Mouse (Mus musculus) embryo, embryonic 11 days (tissue): ENCODE measurements at regions not wholly inside any gene's neighbourhood (a gene's known extent, or its start where the extent isn't known, plus 50 kb on each side); places are given as distances from the start of the nearest gene placed in this dataset.

Experiments
- DNase-seq: peaks from one replicate; pipeline ENCODE4 v3.0.0-alpha.2; 2015

- DNase-seq: no peak
Observed at GRCm38 (mm10) chr3:50761766-50762165, 318.4 kb upstream of the Slc7a11 start.

GRCm38 (mm10) chr3:50758106-50758505 lies 314.7 kb upstream of the Slc7a11 start:
- DNase-seq: no peak

GRCm38 (mm10) chr3:50737173-50737572 lies 293.8 kb upstream of the Slc7a11 start:
- no peak for DNase-seq

- no peak for DNase-seq
Observed at GRCm38 (mm10) chr3:50719035-50719434, 275.6 kb upstream of the Slc7a11 start.

- no peak for DNase-seq
Observed at GRCm38 (mm10) chr3:50713463-50713862, 270.0 kb upstream of the Slc7a11 start.

- peak; percentile 48 for DNase-seq
Observed at GRCm38 (mm10) chr3:50709415-50709989, 266.1 kb upstream of the Slc7a11 start.

GRCm38 (mm10) chr3:50706707-50707106 lies 263.3 kb upstream of the Slc7a11 start:
- DNase-seq: no peak

- DNase-seq: no peak
Observed at GRCm38 (mm10) chr3:50694904-50695680, 251.7 kb upstream of the Slc7a11 start.

- no peak for DNase-seq
Observed at GRCm38 (mm10) chr3:50694497-50694896, 251.1 kb upstream of the Slc7a11 start.

- no peak for DNase-seq
Observed at GRCm38 (mm10) chr3:50692306-50692705, 248.9 kb upstream of the Slc7a11 start.

GRCm38 (mm10) chr3:50690750-50691149 lies 247.3 kb upstream of the Slc7a11 start:
- no peak for DNase-seq

GRCm38 (mm10) chr3:50689375-50689774 lies 246.0 kb upstream of the Slc7a11 start:
- no peak for DNase-seq

- no peak for DNase-seq
Observed at GRCm38 (mm10) chr3:50687755-50688154, 244.3 kb upstream of the Slc7a11 start.

GRCm38 (mm10) chr3:50678611-50678988 lies 235.2 kb upstream of the Slc7a11 start:
- DNase-seq: no peak

- DNase-seq: peak; percentile 34
Observed at GRCm38 (mm10) chr3:50677953-50678610, 234.7 kb upstream of the Slc7a11 start.

GRCm38 (mm10) chr3:50675769-50676168 lies 232.4 kb upstream of the Slc7a11 start:
- no peak for DNase-seq

GRCm38 (mm10) chr3:50674860-50675566 lies 231.6 kb upstream of the Slc7a11 start:
- DNase-seq: no peak

- no peak for DNase-seq
Observed at GRCm38 (mm10) chr3:50665316-50665715, 221.9 kb upstream of the Slc7a11 start.

GRCm38 (mm10) chr3:50660966-50661365 lies 217.6 kb upstream of the Slc7a11 start:
- DNase-seq: no peak

GRCm38 (mm10) chr3:50660566-50660965 lies 217.2 kb upstream of the Slc7a11 start:
- DNase-seq: no peak

- no peak for DNase-seq
Observed at GRCm38 (mm10) chr3:50657890-50658289, 214.5 kb upstream of the Slc7a11 start.

GRCm38 (mm10) chr3:50654441-50654840 lies 211.0 kb upstream of the Slc7a11 start:
- DNase-seq: no peak

- no peak for DNase-seq
Observed at GRCm38 (mm10) chr3:50652265-50652664, 208.9 kb upstream of the Slc7a11 start.
